Mouse (Mus musculus) brain, embryonic 14.5 days (tissue): Measurements from ENCODE around the gene Smc5.

Experiments used
- CTCF ChIP-seq: fragments of 200-500 bp; IDR thresholded peaks from 2 replicates; pipeline ENCODE4 v1.5.1; 2012; ENCODE audit warnings: inconsistent platforms, mild to moderate bottlenecking, moderate library complexity, borderline replicate concordance; ENCODE audit not compliant: insufficient read depth, insufficient read length; ENCODE audit errors: extremely low read depth
- POLR2A ChIP-seq: fragments of 200-500 bp; IDR thresholded peaks from 2 replicates; pipeline ENCODE4 v1.6.1; 2012; ENCODE audit warnings: mild to moderate bottlenecking, inconsistent platforms, borderline replicate concordance; ENCODE audit not compliant: poor library complexity, insufficient read depth, insufficient read length, severe bottlenecking; ENCODE audit errors: extremely low read depth

DNA sequence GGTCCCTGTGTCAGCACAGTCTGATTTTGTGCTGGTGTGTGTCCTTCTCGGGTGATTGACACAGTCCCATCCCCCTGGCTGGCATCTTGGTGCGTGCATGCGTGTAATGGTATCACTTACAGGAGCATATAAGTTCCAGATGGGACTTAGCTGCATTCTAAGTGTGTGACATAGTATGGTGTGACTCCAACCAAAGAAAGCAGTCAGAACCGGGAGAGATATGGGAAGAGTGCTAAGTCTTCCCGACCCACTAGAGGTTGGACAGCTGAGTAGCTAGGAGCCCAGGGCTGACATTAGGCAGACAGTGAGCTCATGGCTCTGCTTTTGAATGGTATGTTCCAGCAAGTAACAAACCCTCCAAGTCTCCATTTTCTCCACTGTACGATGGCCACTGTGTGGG lies 110.8 kb downstream of the Smc5 start:
- TF ChIP-seq CTCF (no peak), POLR2A (no peak)
